Mouse (Mus musculus) MEL (cell line): Measurements from ENCODE around the gene Foxj2. TPM values are rescaled to one million over a fixed set of nuclear protein-coding genes. Genes with fewer than 3 reads are reported as not detected.

Experiments
- DNase-seq: peaks from one replicate; pipeline ENCODE4 v3.0.0; 2011; ENCODE audit warnings: low read depth, low spot score
- H3K27ac ChIP-seq: 2 replicates; pipeline ENCODE4 v1.5.1; 2012; ENCODE audit warnings: low read depth, mild to moderate bottlenecking, control low read depth, low read length, moderate library complexity; ENCODE audit not compliant: control insufficient read depth
- H3K27me3 ChIP-seq, 2 experiments: fragments of 150-350 bp in 1 of 2; sonication (generic) in 1 of 2; 2 replicates each; pipeline ENCODE4 v1.6.1; 2012; ENCODE audit warnings: low read length in 2 of 2, mild to moderate bottlenecking in 2 of 2, improper control_type of control experiment in 1 of 2, moderate library complexity in 1 of 2; ENCODE audit not compliant: insufficient read depth in 2 of 2, control insufficient read depth in 1 of 2
- H3K36me3 ChIP-seq, 2 experiments: 2 replicates each; pipeline ENCODE4 v1.6.1; 2012 to 2014; ENCODE audit warnings: low read length in 2 of 2, improper control_type of control experiment in 1 of 2, inconsistent platforms in 1 of 2, mild to moderate bottlenecking in 1 of 2; ENCODE audit not compliant: insufficient read depth in 2 of 2, control insufficient read depth in 1 of 2
- H3K4me1 ChIP-seq, 2 experiments: fragments of 150-350 bp in 1 of 2; sonication (generic) in 1 of 2; 2 replicates each; pipeline ENCODE4 v1.6.1; 2012; ENCODE audit warnings: low read length in 2 of 2, improper control_type of control experiment in 1 of 2, mild to moderate bottlenecking in 1 of 2; ENCODE audit not compliant: insufficient read depth in 2 of 2, control insufficient read depth in 1 of 2
- H3K4me3 ChIP-seq, 2 experiments: fragments of 150-350 bp in 1 of 2; sonication (generic) in 1 of 2; 2 replicates each; pipeline ENCODE4 v1.5.1; 2012; ENCODE audit warnings: low read depth in 2 of 2, low read length in 2 of 2, mild to moderate bottlenecking in 2 of 2, moderate library complexity in 2 of 2, control low read depth in 1 of 2, improper control_type of control experiment in 1 of 2; ENCODE audit not compliant: control insufficient read depth in 1 of 2, insufficient read depth in 1 of 2
- H3K79me2 ChIP-seq: 2 replicates; pipeline ENCODE4 v1.6.1; 2012; ENCODE audit warnings: mild to moderate bottlenecking, low read length, moderate library complexity; ENCODE audit not compliant: control insufficient read depth, poor library complexity, insufficient read depth
- H3K9ac ChIP-seq: 2 replicates; pipeline ENCODE4 v1.6.1; 2012; ENCODE audit warnings: low read depth, mild to moderate bottlenecking, control low read depth, low read length, moderate library complexity; ENCODE audit not compliant: control insufficient read depth, poor library complexity, severe bottlenecking
- H3K9me3 ChIP-seq: fragments of 150-350 bp; sonication (generic); replicated peaks from 2 replicates; pipeline ENCODE4 v1.6.1; 2012; ENCODE audit warnings: mild to moderate bottlenecking, low read length, improper control_type of control experiment, moderate library complexity; ENCODE audit not compliant: insufficient read depth
- BHLHE40 ChIP-seq: IDR thresholded peaks from 2 replicates; pipeline ENCODE4 v1.6.1; 2012; ENCODE audit warnings: low read depth, mild to moderate bottlenecking, inconsistent platforms, low read length, improper control_type of control experiment, borderline replicate concordance
- CHD1 ChIP-seq: IDR thresholded peaks from 2 replicates; pipeline ENCODE4 v1.6.1; 2012; ENCODE audit warnings: low read depth, mild to moderate bottlenecking, inconsistent platforms, low read length, improper control_type of control experiment
- CHD2 ChIP-seq: IDR thresholded peaks from 2 replicates; pipeline ENCODE4 v1.6.1; 2011; ENCODE audit warnings: low read length, improper control_type of control experiment
- ETS1 ChIP-seq: IDR thresholded peaks from 2 replicates; pipeline ENCODE4 v1.6.1; 2012; ENCODE audit warnings: low read depth, mild to moderate bottlenecking, inconsistent platforms, low read length, improper control_type of control experiment, moderate library complexity
- GABPA ChIP-seq: IDR thresholded peaks from 2 replicates; pipeline ENCODE4 v1.6.1; 2012; ENCODE audit warnings: low read depth, mild to moderate bottlenecking, inconsistent platforms, low read length, improper control_type of control experiment, moderate library complexity
- GATA1 ChIP-seq: IDR thresholded peaks from 2 replicates; pipeline ENCODE4 v1.6.1; 2011; ENCODE audit warnings: low read depth, low read length, improper control_type of control experiment
- HCFC1 ChIP-seq: IDR thresholded peaks from 2 replicates; pipeline ENCODE4 v1.6.1; 2012; ENCODE audit warnings: low read depth, mild to moderate bottlenecking, inconsistent platforms, low read length, improper control_type of control experiment, moderate library complexity
- JUND ChIP-seq: IDR thresholded peaks from 2 replicates; pipeline ENCODE4 v1.6.1; 2011; ENCODE audit warnings: low read depth, mild to moderate bottlenecking, improper control_type of control experiment, low read length
- KAT2A ChIP-seq: conservative IDR thresholded peaks from 2 replicates; pipeline ENCODE4 v1.6.1; 2012; ENCODE audit warnings: low read depth, low read length, improper control_type of control experiment, inconsistent platforms
- MAFK ChIP-seq: IDR thresholded peaks from 2 replicates; pipeline ENCODE4 v1.6.1; 2011; ENCODE audit warnings: low read depth, mild to moderate bottlenecking, low read length, improper control_type of control experiment, borderline replicate concordance
- MAX ChIP-seq: IDR thresholded peaks from 2 replicates; pipeline ENCODE4 v1.6.1; 2011; ENCODE audit warnings: low read length, improper control_type of control experiment
- MXI1 ChIP-seq: IDR thresholded peaks from 2 replicates; pipeline ENCODE4 v1.6.1; 2011; ENCODE audit warnings: mild to moderate bottlenecking, low read depth, low read length, improper control_type of control experiment
- MYB ChIP-seq: IDR thresholded peaks from 2 replicates; pipeline ENCODE4 v1.6.1; 2011; ENCODE audit warnings: mild to moderate bottlenecking, low read depth, low read length, improper control_type of control experiment
- MYC ChIP-seq: IDR thresholded peaks from 2 replicates; pipeline ENCODE4 v1.6.1; 2011; ENCODE audit warnings: low read depth, mild to moderate bottlenecking, low read length, improper control_type of control experiment, moderate library complexity
- NELFE ChIP-seq: IDR thresholded peaks from 2 replicates; pipeline ENCODE4 v1.6.1; 2011; ENCODE audit warnings: low read depth, low read length, improper control_type of control experiment
- NRF1 ChIP-seq: IDR thresholded peaks from 2 replicates; pipeline ENCODE4 v1.6.1; 2014; ENCODE audit warnings: low read depth, mild to moderate bottlenecking, inconsistent platforms, low read length, improper control_type of control experiment, moderate library complexity; ENCODE audit not compliant: poor library complexity, insufficient read depth, severe bottlenecking
- POLR2A ChIP-seq, 2 experiments: IDR thresholded peaks; 2 replicates each; pipeline ENCODE4 v1.6.1; 2011 to 2012; ENCODE audit warnings: low read length in 2 of 2, mild to moderate bottlenecking in 2 of 2, control low read depth in 1 of 2, improper control_type of control experiment in 1 of 2, low read depth in 1 of 2, moderate library complexity in 1 of 2; ENCODE audit not compliant: control insufficient read depth in 1 of 2, insufficient read depth in 1 of 2, poor library complexity in 1 of 2
- POLR2AphosphoS2 ChIP-seq: IDR thresholded peaks from 2 replicates; pipeline ENCODE4 v1.6.1; 2011; ENCODE audit warnings: low read length, improper control_type of control experiment
- RCOR1 ChIP-seq: IDR thresholded peaks from 2 replicates; pipeline ENCODE4 v1.6.1; 2012; ENCODE audit warnings: low read depth, mild to moderate bottlenecking, inconsistent platforms, low read length, improper control_type of control experiment
- SIN3A ChIP-seq: IDR thresholded peaks from 2 replicates; pipeline ENCODE4 v1.6.1; 2012; ENCODE audit warnings: low read length, improper control_type of control experiment, inconsistent platforms
- TAL1 ChIP-seq: IDR thresholded peaks from 2 replicates; pipeline ENCODE4 v1.6.1; 2012; ENCODE audit warnings: mild to moderate bottlenecking, inconsistent platforms, low read length, moderate library complexity, mixed read lengths
- TCF12 ChIP-seq: IDR thresholded peaks from 2 replicates; pipeline ENCODE4 v1.6.1; 2014; ENCODE audit warnings: low read depth, mild to moderate bottlenecking, inconsistent platforms, low read length, improper control_type of control experiment, moderate library complexity
- UBTF ChIP-seq: IDR thresholded peaks from 2 replicates; pipeline ENCODE4 v1.6.1; 2012; ENCODE audit warnings: low read depth, mild to moderate bottlenecking, inconsistent platforms, low read length, improper control_type of control experiment, moderate library complexity, borderline replicate concordance; ENCODE audit not compliant: insufficient read depth
- USF1 ChIP-seq: IDR thresholded peaks from 2 replicates; pipeline ENCODE4 v1.6.1; 2014; ENCODE audit warnings: low read depth, mild to moderate bottlenecking, inconsistent platforms, low read length, improper control_type of control experiment, moderate library complexity
- USF2 ChIP-seq, 2 experiments: IDR thresholded peaks; 2 replicates each; pipeline ENCODE4 v1.6.1; 2011 to 2012; ENCODE audit warnings: improper control_type of control experiment in 2 of 2, low read length in 2 of 2, borderline replicate concordance in 1 of 2, inconsistent platforms in 1 of 2, low read depth in 1 of 2, mild to moderate bottlenecking in 1 of 2; ENCODE audit not compliant: insufficient read depth in 1 of 2
- ZKSCAN1 ChIP-seq: IDR thresholded peaks from 2 replicates; pipeline ENCODE4 v1.6.1; 2012; ENCODE audit warnings: low read depth, mild to moderate bottlenecking, inconsistent platforms, low read length, improper control_type of control experiment, moderate library complexity
- ZMIZ1 ChIP-seq: IDR thresholded peaks from 2 replicates; pipeline ENCODE4 v1.6.1; 2012; ENCODE audit warnings: low read depth, mild to moderate bottlenecking, inconsistent platforms, low read length, improper control_type of control experiment, moderate library complexity
- polyA plus RNA-seq, 2 experiments: library from polyadenylated mRNA; stranded (reverse) in 1 of 2; unstranded in 1 of 2; fragments of >175 nt in 1 of 2; fragments of >200 nt in 1 of 2; gene quantifications; 2 replicates each; pipeline versions ENCODE4 v1.2.1 to v1.2.4; 2012; ENCODE audit warnings: low replicate concordance in 2 of 2, low read depth in 1 of 2; ENCODE audit not compliant: insufficient read length in 2 of 2, insufficient read depth in 1 of 2, missing spikeins in 1 of 2
- total RNA-seq: library from RNA; depleted of rRNA; stranded (reverse); fragments of 300-350 nt; gene quantifications from 2 replicates; pipeline ENCODE4 v1.2.3, GENCODE M21; 2012

Gene Foxj2
- total and polyA plus RNA-seq, 3 experiments = 2.2 to 8.6 TPM; not detected in 1

GRCm38 (mm10) chr6:122869846-122870245, 50.1 kb downstream of the Foxj2 start:
- H3K4me3 ChIP-seq = no peak overlapping the region
- TF ChIP-seq MAX = no peak
- TF ChIP-seq TAL1 = no peak
- TF ChIP-seq GATA1 = no peak
- no peak for TF ChIP-seq GABPA
- no peak for TF ChIP-seq SIN3A
- TF ChIP-seq ZMIZ1 = no peak
- no peak for TF ChIP-seq NELFE
- no peak for TF ChIP-seq UBTF
- no peak for TF ChIP-seq POLR2AphosphoS2
- TF ChIP-seq MYC = no peak
- no peak for TF ChIP-seq HCFC1
- TF ChIP-seq POLR2A (IDR thresholded peaks at IDR 0.05; ENCODE audit: control insufficient read depth in 1 of 2, insufficient read depth in 1 of 2, low read depth in 1 of 2, low read length in 2 of 2, poor library complexity in 1 of 2) = no peak
- no peak for TF ChIP-seq NRF1
- TF ChIP-seq, all 39 proteins: peak for 0
- no peak overlapping the region for H3K27ac ChIP-seq
- no peak for DNase-seq
- H3K27me3 ChIP-seq = no peaks in the 10 kb centered on the region
- H3K4me1 ChIP-seq = no peaks in the 10 kb centered on the region
- H3K79me2 ChIP-seq = peaks cover 5% of the 10 kb centered on the region
- peaks cover 0 to 3% of the 10 kb centered on the region in 2 experiments; a peak in 2 of 4 replicates for H3K36me3 ChIP-seq
- no peaks in the 10 kb centered on the region for H3K9me3 ChIP-seq
- no peak overlapping the region for H3K9ac ChIP-seq

- Histone ChIP-seq H3K9me3 (no peaks in the 10 kb centered on the region), H3K27ac (no peak overlapping the region), H3K4me1 (peaks cover 2 to 6% of the 10 kb centered on the region in 2 experiments; a peak in 2 of 4 replicates), H3K9ac (no peak overlapping the region), H3K79me2 (peaks cover 24% of the 10 kb centered on the region), H3K4me3 (no peak overlapping the region), H3K36me3 (peaks cover 3 to 15% of the 10 kb centered on the region in 2 experiments), H3K27me3 (no peaks in the 10 kb centered on the region)
- peak; percentile 24 for DNase-seq
- TF ChIP-seq JUND = no peak
- TF ChIP-seq GATA1 = no peak
- no peak for TF ChIP-seq CHD2
- no peak for TF ChIP-seq BHLHE40
- no peak for TF ChIP-seq ETS1
- TF ChIP-seq USF2 (IDR thresholded peaks at IDR 0.05; ENCODE audit: borderline replicate concordance in 1 of 2, insufficient read depth in 1 of 2, low read depth in 1 of 2, low read length in 2 of 2) = no peak
- TF ChIP-seq ZKSCAN1 = no peak
- no peak for TF ChIP-seq KAT2A
- TF ChIP-seq SIN3A = no peak
- TF ChIP-seq TCF12 = no peak
- TF ChIP-seq MXI1 = no peak
- TF ChIP-seq MYB = no peak
- TF ChIP-seq TAL1 = no peak
- TF ChIP-seq USF1 = no peak
- no peak for TF ChIP-seq NELFE
- TF ChIP-seq MAFK = no peak
- TF ChIP-seq CHD1 = no peak
- TF ChIP-seq HCFC1 = no peak
- no peak for TF ChIP-seq RCOR1
These were observed 53.1 kb downstream of the Foxj2 start for GRCm38 (mm10) chr6:122872800-122873199.
